Mouse (Mus musculus) gastrocnemius, adult 2 months (tissue): ENCODE data around the gene A830018L16Rik. TPM values are rescaled to one million over a fixed set of nuclear protein-coding genes. Genes with fewer than 3 reads are reported as not detected.
A peak's percentile ranks its signal among the peaks of the same experiment; 100 is the strongest.

Experiments used
- DNase-seq: peaks from one replicate; pipeline ENCODE4 v3.0.0; 2022
- H3K27ac ChIP-seq: fragments of 200-600 bp; 2 replicates; pipeline ENCODE4 v1.8.1; 2022; ENCODE audit warnings: mild to moderate bottlenecking
- H3K4me3 ChIP-seq: fragments of 200-600 bp; 2 replicates; pipeline ENCODE4 v1.8.1; 2022; ENCODE audit warnings: mild to moderate bottlenecking, moderate library complexity
- CTCF ChIP-seq: fragments of 200-600 bp; IDR thresholded peaks from 2 replicates; pipeline ENCODE4 v1.8.1; 2022; ENCODE audit warnings: antibody characterized with exemption, mild to moderate bottlenecking, moderate library complexity
- intact Hi-C: fragments of 180-260 bp; cut with DNase I; formaldehyde crosslinking; loops from one replicate; pipeline ENCODE4 v1.15.1; 2025
- total RNA-seq, 2 experiments: library from RNA; stranded (reverse); gene quantifications; 2 replicates each; pipeline ENCODE4 v1.2.3; 2021

A830018L16Rik gene
- total RNA-seq, 2 experiments from 2014 or later, result not detected

DNA sequence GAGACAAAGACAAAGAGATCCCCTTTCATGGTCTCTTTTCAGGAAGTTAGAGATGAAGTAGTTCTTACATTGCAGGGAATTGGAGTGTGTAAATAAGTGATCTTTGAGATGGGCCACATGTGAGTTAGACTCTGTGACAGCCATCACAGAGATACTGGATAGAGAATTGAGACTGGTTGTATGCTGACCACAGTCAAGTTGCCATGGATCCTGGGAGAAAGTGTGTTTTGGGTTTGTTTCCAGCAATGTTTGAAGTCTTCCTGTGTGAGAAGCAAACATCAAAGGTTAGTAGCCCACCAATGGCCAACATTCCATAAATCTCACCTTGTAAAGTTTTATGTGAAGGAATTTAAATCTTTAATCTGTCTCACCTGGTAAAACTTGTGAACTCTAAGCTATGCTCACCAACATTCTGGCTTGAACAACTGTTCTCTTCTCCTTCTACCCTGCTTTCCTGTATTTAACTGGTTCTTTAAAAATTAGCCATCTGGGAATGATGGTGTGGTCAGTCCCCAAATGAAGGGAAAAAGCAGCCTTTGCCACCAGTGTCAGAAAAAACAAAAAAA lies 330.9 kb downstream of the A830018L16Rik start:
- intact Hi-C loops, result no loop called here
- no peak for DNase-seq
- no peak for TF ChIP-seq CTCF
- Histone ChIP-seq H3K4me3 (no peak overlapping the region), H3K27ac (no peak overlapping the region)

DNA sequence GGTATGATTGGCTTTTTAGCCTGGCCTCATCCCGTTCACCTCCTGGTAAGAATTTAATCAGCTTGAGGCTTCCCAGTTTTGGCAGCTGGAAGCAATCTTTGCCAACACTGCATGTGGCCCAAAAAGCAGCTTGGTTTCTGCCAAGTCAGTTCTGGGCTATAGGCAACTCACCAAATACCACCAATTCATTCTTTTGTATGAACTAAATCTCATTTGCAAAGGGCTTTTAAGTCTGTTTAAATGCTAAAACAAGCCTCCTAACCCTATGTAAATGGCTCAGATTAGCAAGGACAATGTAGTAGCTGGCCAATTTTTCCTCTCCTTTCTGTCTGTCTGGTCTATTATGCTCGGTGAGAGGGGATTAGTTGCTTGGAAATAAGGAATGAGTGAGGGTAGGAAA lies 334.5 kb downstream of the A830018L16Rik start:
- TF ChIP-seq CTCF, result no peak
- Histone ChIP-seq H3K4me3 (no peak overlapping the region), H3K27ac (no peak overlapping the region)
- intact Hi-C loops, result no loop called here
- DNase-seq, result no peak

DNA sequence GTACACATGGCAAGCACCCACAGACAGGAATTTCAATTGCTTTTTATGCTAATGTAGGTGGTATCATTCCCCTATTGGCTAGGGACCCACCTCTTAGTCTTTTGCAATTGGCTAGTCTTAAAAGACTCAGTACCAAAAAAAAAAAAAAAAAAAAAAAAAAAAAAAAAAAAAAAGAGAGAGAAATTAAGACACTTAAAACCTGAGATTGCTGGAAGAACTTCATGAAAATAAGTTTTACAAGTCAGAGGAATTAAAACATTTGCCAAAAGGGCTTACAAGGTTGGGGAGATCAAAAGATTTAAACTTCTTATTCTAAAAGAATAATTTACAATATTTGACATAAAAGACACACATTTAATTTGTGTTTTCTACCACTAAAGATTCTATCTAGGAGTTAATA lies 336.2 kb downstream of the A830018L16Rik start:
- intact Hi-C loops, result no loop called here
- TF ChIP-seq CTCF, result no peak
- DNase-seq, result no peak
- Histone ChIP-seq H3K4me3 (no peak overlapping the region), H3K27ac (no peak overlapping the region)

DNA sequence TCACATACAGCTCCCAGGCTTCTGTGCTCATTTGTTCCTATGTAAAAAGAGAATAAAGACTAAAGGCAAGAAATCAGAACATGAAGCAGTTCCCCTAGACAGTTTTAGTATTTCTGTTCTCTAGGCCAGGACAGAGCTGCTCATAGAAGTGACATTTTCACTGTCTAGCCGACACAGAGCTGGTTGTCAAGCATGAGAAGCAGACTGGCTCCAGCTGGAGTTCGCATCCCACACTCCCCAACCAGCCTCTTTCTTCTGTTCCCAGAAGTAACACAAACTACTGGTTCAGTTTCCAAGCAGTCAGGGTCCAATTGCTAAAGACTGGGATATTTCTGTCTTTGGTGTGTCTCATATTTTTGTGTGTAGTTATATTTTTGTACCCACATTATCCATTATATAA lies 336.7 kb downstream of the A830018L16Rik start:
- no peak overlapping the region for H3K27ac ChIP-seq
- H3K4me3 ChIP-seq, result no peak overlapping the region
- intact Hi-C loops, result no loop called here
- DNase-seq, result no peak
- TF ChIP-seq CTCF, result no peak

DNA sequence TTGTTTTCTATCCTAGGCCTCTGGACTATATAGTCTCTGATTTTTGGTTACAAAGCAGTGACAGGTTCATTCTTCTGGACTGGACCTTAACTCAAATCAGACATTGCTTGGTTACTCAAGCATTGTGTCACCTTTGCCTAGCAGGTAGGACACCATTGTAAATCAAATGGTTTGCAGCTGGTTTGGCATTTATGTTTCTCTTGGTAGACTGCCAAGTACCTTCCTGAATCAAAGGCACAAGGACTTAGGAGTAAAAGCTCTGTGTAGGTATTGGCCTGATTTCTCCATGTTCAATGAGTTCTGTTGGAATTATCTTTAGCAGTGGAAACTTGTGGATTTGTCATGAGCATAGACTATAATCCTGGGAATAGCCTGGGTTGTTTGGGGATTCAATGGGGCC lies 338.1 kb downstream of the A830018L16Rik start:
- no peak for TF ChIP-seq CTCF
- intact Hi-C loops, result no loop called here
- Histone ChIP-seq H3K27ac (no peak overlapping the region), H3K4me3 (no peak overlapping the region)
- no peak for DNase-seq

DNA sequence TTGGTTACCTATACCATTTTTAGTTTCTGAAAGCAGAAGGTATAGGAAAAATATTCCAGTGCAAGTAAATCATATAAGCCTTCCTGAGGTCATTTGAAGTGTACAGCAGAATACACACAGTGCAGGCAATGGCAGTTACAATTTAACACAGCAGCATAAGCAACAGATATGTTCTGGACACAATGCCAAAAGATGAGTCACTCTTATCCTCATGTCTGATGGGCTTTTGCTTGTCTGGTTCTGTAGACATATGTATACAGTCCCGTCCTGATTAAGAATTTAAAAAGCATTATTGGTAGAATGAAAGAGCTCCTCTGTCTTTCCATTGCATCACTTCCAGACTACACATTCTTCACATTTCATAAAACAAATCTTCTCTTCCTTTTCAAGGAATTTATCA lies 374.4 kb downstream of the A830018L16Rik start:
- no peak for TF ChIP-seq CTCF
- intact Hi-C loops, result no loop called here
- no peak for DNase-seq
- Histone ChIP-seq H3K4me3 (no peak overlapping the region), H3K27ac (no peak overlapping the region)

DNA sequence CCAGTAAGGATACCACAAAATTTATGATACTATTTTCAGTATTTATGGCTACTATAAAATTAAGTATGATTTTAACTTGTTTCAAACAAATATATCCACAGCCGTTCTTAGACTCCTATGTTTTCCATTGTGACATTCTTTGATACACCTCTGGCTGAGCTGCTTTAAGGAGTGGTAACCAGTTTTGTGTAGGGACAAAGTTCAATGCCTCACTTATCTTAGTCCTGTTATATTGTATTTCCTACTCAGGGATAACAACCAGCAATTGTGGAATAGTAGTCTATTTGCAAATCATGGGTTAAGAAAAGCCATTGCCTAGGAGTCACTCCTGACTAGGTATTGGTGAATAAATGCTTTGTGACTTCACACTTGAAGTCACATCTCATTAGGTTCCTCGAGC lies 378.9 kb downstream of the A830018L16Rik start:
- intact Hi-C loops, result no loop called here
- DNase-seq, result no peak
- TF ChIP-seq CTCF, result no peak
- H3K27ac ChIP-seq, result no peak overlapping the region
- H3K4me3 ChIP-seq, result no peak overlapping the region

DNA sequence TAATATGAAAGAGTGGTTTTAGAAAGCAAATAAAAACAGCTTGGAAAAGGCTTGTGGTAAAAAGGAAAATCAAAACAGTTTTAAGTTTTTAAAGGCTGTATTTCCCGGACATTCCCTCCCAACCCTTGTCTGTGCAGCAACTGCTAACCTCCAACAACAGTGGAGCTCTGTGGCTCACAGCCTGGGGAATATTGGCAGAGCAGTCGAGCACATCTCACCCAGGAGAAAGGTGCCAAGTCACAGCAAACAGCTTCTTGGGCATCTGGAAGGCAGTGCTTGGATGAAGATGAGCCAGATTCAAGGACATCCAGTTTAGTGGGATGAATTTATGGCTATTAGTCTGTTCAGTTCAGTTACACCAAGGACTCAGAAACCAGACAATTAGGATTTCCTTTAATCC lies 381.8 kb downstream of the A830018L16Rik start:
- TF ChIP-seq CTCF, result no peak
- no peak overlapping the region for H3K4me3 ChIP-seq
- intact Hi-C loops, result no loop called here
- peak; percentile 19 for DNase-seq
- H3K27ac ChIP-seq, result no peak overlapping the region

DNA sequence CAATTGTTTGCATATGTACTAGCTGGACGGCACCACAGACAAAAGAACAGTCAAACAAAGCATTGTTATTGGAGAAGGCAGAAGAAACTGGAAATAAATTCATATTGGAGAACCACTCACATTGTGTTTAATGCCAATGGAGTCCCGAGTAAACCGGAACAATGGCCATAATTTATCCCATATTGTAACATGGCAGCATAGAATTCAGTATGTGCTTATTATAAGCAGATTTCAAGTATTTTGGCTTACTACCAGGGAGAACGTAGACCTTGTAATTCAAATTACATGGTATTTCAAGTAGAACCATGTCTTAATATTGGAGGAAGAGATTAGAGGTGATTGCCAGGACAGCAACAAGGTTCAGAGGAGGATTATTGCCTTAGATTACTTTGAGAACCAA lies 458.9 kb downstream of the A830018L16Rik start:
- H3K4me3 ChIP-seq, result no peak overlapping the region
- H3K27ac ChIP-seq, result no peak overlapping the region
- intact Hi-C loops, result no loop called here
- no peak for TF ChIP-seq CTCF
- DNase-seq, result no peak

DNA sequence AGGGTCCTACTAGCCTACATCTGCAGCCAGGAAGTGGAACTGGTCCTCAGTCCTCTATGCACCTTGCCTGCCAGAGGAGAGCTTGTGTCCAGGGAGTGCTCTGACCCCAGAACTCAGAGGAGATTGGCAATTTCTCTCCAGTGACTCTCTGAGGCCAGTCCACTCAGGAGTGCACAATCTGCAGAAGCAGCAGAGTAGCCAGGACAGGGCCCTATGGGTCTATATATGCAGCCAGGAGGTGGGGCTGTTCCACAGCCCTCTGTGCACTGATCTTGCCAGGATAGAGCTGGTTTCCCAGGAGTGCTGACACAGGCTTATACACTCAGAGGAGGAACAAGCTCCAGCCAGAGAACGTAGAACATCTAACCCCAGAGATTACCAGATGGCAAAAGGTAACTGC lies 459.7 kb downstream of the A830018L16Rik start:
- Histone ChIP-seq H3K27ac (no peak overlapping the region), H3K4me3 (no peak overlapping the region)
- intact Hi-C loops, result no loop called here
- no peak for TF ChIP-seq CTCF
- no peak for DNase-seq

DNA sequence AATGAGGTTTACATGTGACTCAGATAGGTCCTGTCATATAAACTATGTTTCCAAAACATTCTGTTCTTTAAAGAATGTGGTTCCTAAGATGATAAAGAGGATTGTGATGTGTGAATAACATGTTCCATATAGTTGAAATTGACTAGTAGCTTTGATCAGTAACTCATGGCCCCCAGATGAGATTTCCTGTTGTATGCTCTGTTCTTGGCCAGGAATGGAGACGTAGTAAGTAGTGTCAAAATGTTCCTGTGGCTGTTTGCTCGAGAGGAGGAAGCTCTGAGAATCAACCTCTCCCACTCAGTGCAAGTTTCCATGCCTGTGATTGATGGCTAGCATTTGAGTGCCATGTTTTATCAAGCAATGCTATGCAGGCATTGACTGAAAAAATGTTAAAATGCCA lies 467.8 kb downstream of the A830018L16Rik start:
- TF ChIP-seq CTCF, result no peak
- no peak for DNase-seq
- no peak overlapping the region for H3K4me3 ChIP-seq
- intact Hi-C loops, result no loop called here
- H3K27ac ChIP-seq, result no peak overlapping the region

DNA sequence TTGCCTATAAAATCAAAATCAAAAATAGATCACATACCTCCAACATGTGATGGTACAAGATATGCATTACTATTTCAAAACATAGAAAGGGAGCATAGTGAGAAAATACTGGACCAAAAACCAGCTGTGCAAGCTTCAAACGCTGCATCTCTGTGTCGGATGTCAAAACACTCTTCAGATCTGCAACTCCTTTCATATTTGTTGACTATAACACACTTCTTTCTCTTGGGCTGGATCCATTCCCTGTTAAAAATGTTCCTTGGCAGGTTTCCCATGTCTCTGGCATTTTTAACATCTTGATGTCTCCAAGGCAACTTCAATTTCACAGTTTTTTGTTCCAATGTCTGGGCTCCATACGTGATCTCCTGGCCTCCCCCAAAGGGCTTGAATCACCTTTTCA lies 481.8 kb downstream of the A830018L16Rik start:
- intact Hi-C loops, result no loop called here
- no peak for DNase-seq
- no peak overlapping the region for H3K4me3 ChIP-seq
- TF ChIP-seq CTCF, result no peak
- H3K27ac ChIP-seq, result no peak overlapping the region

DNA sequence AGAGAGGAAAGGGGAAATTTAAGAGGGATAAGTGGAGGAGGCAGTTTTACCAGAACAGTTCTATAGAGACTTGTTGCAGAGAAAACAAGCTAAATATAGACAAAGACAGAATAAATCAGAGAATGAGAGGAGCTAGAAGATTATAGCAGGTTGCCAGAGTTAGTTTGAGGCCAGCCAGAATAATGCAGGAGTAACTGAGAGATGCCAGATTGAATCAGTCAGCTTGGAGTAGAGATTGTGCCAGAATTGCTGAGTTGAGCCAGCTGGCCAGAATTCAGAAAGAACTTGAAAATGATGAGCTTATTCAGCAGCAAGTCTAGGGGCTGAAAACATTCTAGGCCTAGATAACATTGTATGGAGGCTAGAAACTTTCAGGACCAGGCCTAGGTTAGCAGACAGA lies 502.0 kb downstream of the A830018L16Rik start:
- intact Hi-C loops, result no loop called here
- no peak for DNase-seq
- H3K4me3 ChIP-seq, result no peak overlapping the region
- no peak overlapping the region for H3K27ac ChIP-seq
- no peak for TF ChIP-seq CTCF

DNA sequence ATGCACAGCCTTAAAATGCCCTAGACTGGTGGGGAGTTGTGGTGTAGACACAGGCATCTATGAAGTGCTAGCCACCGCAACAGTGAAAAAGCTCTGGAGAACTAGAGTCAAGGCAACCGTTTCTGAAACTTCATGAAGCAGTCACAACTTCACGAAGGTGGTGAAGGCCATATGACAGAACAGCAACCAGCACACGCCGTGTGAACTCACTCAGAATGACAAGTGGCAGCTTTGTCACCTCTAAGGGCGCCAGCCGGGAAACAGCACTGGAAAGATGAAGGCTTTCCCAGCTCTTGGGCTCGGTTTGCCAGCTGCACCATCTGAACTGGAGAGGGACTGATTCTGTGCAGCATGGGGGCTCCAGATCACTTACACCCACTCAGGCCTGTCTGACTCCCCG lies 523.1 kb downstream of the A830018L16Rik start:
- no peak for DNase-seq
- intact Hi-C loops, result no loop called here
- H3K4me3 ChIP-seq, result no peak overlapping the region
- H3K27ac ChIP-seq, result no peak overlapping the region
- no peak for TF ChIP-seq CTCF
